Mouse (Mus musculus): Measurements from ENCODE around the gene Btd.

GRCm38 (mm10) chr14:31664100-31664902 lies 23.5 kb downstream of the Btd start:
- TF ChIP-seq CTCF (IDR thresholded peaks at IDR 0.05; ENCODE audit: extremely low read depth, insufficient read depth, low read length) = no peak
- TF ChIP-seq POLR2A (IDR thresholded peaks at IDR 0.05; ENCODE audit: extremely low read depth, insufficient read depth, low read length) = no peak

Data from cortical plate, adult 2 months (tissue).